ENCODE assay signal across 8 mouse cellular contexts in genomic region chr9:115309381-115309971, GRCm38 (mm10). TPM values are rescaled to one million over a fixed set of nuclear protein-coding genes. Genes with fewer than 3 reads are reported as not detected.
DNase-seq lines count a peak whose midpoint lies in the region; ATAC-seq and TF ChIP-seq lines count a peak whose summit lies in the region.

No protein-coding gene starts in this region.

- no peaks in the 10 kb centered on the region for H3K9me3 ChIP-seq in heart, postnatal 0 days (replicated peaks; ENCODE audit: control insufficient read depth, low read length)
- no peaks in the 10 kb centered on the region for H3K9me3 ChIP-seq in lung, embryonic 16.5 days (ENCODE audit: control insufficient read depth, low read length)
- no peaks in the 10 kb centered on the region for H3K9me3 ChIP-seq in stomach, postnatal 0 days (ENCODE audit: control insufficient read depth, low read length)

- H3K9ac ChIP-seq in heart, postnatal 0 days (replicated peaks; ENCODE audit: low read depth, low read length) = peak overlapping the region; percentile 81
- H3K9ac ChIP-seq in lung, embryonic 16.5 days (ENCODE audit: low read length) = peak overlapping the region; percentile 100
- H3K9ac ChIP-seq in stomach, postnatal 0 days (ENCODE audit: low read length) = peak overlapping the region; percentile 96

- H3K36me3 ChIP-seq in spleen, adult 2 months (ENCODE audit: control insufficient read depth, insufficient read depth, low read length) = no peaks in the 10 kb centered on the region
- H3K36me3 ChIP-seq in heart, postnatal 0 days (replicated peaks; ENCODE audit: control insufficient read depth, insufficient read depth, low read length) = no peaks in the 10 kb centered on the region
- H3K36me3 ChIP-seq in lung, embryonic 16.5 days (ENCODE audit: control insufficient read depth, insufficient read depth, low read length) = no peaks in the 10 kb centered on the region
- H3K36me3 ChIP-seq in stomach, postnatal 0 days (ENCODE audit: control insufficient read depth, insufficient read depth, low read length) = no peaks in the 10 kb centered on the region

- H3K4me3 ChIP-seq in spleen, adult 2 months (ENCODE audit: extremely low read depth, insufficient read depth, insufficient read length) = peak overlapping the region; percentile 77
- peak overlapping the region; percentile 96 for H3K4me3 ChIP-seq in heart, postnatal 0 days (ENCODE audit: low read depth, low read length)
- H3K4me3 ChIP-seq in lung, embryonic 16.5 days (ENCODE audit: low read length) = peak overlapping the region; percentile 98
- H3K4me3 ChIP-seq in stomach, postnatal 0 days (ENCODE audit: low read depth, low read length) = peak overlapping the region; percentile 98

- no peak for TF ChIP-seq POLR2A in spleen, adult 2 months (IDR thresholded peaks at IDR 0.05; ENCODE audit: low read depth, low read length)

- no peak for TF ChIP-seq CTCF in spleen, adult 2 months (IDR thresholded peaks at IDR 0.05; ENCODE audit: extremely low read depth, insufficient read depth, insufficient read length, insufficient replicate concordance)
- no peak for TF ChIP-seq CTCF in heart, postnatal 0 days (IDR thresholded peaks at IDR 0.05; ENCODE audit: low read depth)
- no peak; the same call in 1 of the 2 replicates for TF ChIP-seq CTCF in stomach, postnatal 0 days (IDR thresholded peaks at IDR 0.05; ENCODE audit: low read depth)

- no peaks in the 10 kb centered on the region for H3K27me3 ChIP-seq in spleen, adult 2 months (ENCODE audit: control insufficient read depth, insufficient read depth, low read length)
- H3K27me3 ChIP-seq in heart, postnatal 0 days (ENCODE audit: control insufficient read depth, insufficient read depth, low read length) = no peaks in the 10 kb centered on the region
- no peaks in the 10 kb centered on the region for H3K27me3 ChIP-seq in lung, embryonic 16.5 days (ENCODE audit: control insufficient read depth, insufficient read depth, low read depth, low read length)
- H3K27me3 ChIP-seq in stomach, postnatal 0 days (ENCODE audit: control insufficient read depth, insufficient read depth, low read length) = no peaks in the 10 kb centered on the region

- DNase-seq in cerebellum, adult 8-10 months = peak; percentile 20
- DNase-seq in cerebellum, adult 9-10 months = no peak
- peak; percentile 23 to 34 for DNase-seq in spleen, adult 2 months (ENCODE audit: low read depth in 1 of 2, low spot score in 2 of 2)
- no peak for DNase-seq in spleen, adult 18-20 months
- no peak for DNase-seq in heart, postnatal 0 days (ENCODE audit: low spot score)
- DNase-seq in stomach, postnatal 0 days (ENCODE audit: low spot score) = peak; percentile 38
- DNase-seq in layer of hippocampus, adult 11-12 months (ENCODE audit: low spot score) = no peak

- no peak for TF ChIP-seq EP300 in heart, postnatal 0 days (IDR thresholded peaks at IDR 0.05; ENCODE audit: low read depth)
- TF ChIP-seq EP300 in stomach, postnatal 0 days (optimal IDR thresholded peaks at IDR 0.05) = no peak

- peaks cover 9% of the 10 kb centered on the region for H3K4me1 ChIP-seq in spleen, adult 2 months (ENCODE audit: control insufficient read depth, insufficient read depth, insufficient read length)
- peaks cover 32% of the 10 kb centered on the region for H3K4me1 ChIP-seq in heart, postnatal 0 days (ENCODE audit: control insufficient read depth, insufficient read depth)
- H3K4me1 ChIP-seq in lung, embryonic 16.5 days (replicated peaks; ENCODE audit: control insufficient read depth, insufficient read depth, low read length) = peaks cover 27% of the 10 kb centered on the region
- H3K4me1 ChIP-seq in stomach, postnatal 0 days (replicated peaks; ENCODE audit: control insufficient read depth, insufficient read depth) = peaks cover 10% of the 10 kb centered on the region

- peak overlapping the region; percentile 97 for H3K27ac ChIP-seq in spleen, adult 2 months (ENCODE audit: insufficient read depth, low read length)
- peak overlapping the region; percentile 98 for H3K27ac ChIP-seq in heart, postnatal 0 days (ENCODE audit: low read depth)
- H3K27ac ChIP-seq in lung, embryonic 16.5 days (ENCODE audit: low read length) = peak overlapping the region; percentile 98
- peak overlapping the region; percentile 96 for H3K27ac ChIP-seq in stomach, postnatal 0 days (replicated peaks)

- H3K4me2 ChIP-seq in heart, postnatal 0 days (ENCODE audit: low read depth, low read length) = peak overlapping the region; percentile 68
- peak overlapping the region; percentile 72 for H3K4me2 ChIP-seq in lung, embryonic 16.5 days (ENCODE audit: low read depth, low read length)
- H3K4me2 ChIP-seq in stomach, postnatal 0 days (replicated peaks; ENCODE audit: low read depth) = peak overlapping the region; percentile 56

- WGBS in spleen, adult 2 months = under 1% methylated on average over 65 of the region's 65 CpGs
- under 1% methylated on average over 65 of the region's 65 CpGs for WGBS in heart, postnatal 0 days
- under 1% methylated on average over 56 of the region's 65 CpGs for WGBS in lung, embryonic 16.5 days
- under 1% methylated on average over 60 of the region's 65 CpGs for WGBS in stomach, postnatal 0 days

- no peak for ATAC-seq in heart, postnatal 0 days (ENCODE audit: insufficient read depth, low read depth)
- ATAC-seq in lung, embryonic 16.5 days (ENCODE audit: low read depth) = 0 out of 2 replicates have a peak, but pooled peaks have one; percentile 0
- no peak for ATAC-seq in stomach, postnatal 0 days (ENCODE audit: low FRiP score, low TSS enrichment)

RNA-seq across cellular contexts. Expression of gene Stt3b, which starts 0.7 kb away (rescaled TPM):
- 33.5 and 50.8 TPM in 2 replicates for polyA plus RNA-seq in spleen, adult 2 months (2012; rRNA removed)
- total RNA-seq in heart, postnatal 0 days (2014; rRNA removed; ENCODE audit: low replicate concordance) = 64.2 and 67.1 TPM in 2 replicates
- 33.9 and 34.4 TPM in 2 replicates for polyA plus RNA-seq in heart, postnatal 0 days (2015; fragmentation: Nextera tagmentation; extraction: Ambion mirVana)
- 91.3 and 91.9 TPM in 2 replicates for polyA plus RNA-seq in lung, embryonic 16.5 days (2015; fragmentation: Nextera tagmentation; extraction: Ambion mirVana)
- polyA plus RNA-seq in stomach, postnatal 0 days (2015; fragmentation: Nextera tagmentation; extraction: Ambion mirVana) = 48.9 and 49.6 TPM in 2 replicates

Comparison
In these comparisons a context has a peak if more than half of its experiments do, and no peak if none do; other contexts are left out.
1. DNase-seq: peak in cerebellum, adult 8-10 months (single experiment), spleen, adult 2 months (2 of 2) and stomach, postnatal 0 days (single experiment); none in cerebellum, adult 9-10 months (single experiment), spleen, adult 18-20 months (0 of 2), heart, postnatal 0 days (single experiment) and layer of hippocampus, adult 11-12 months (single experiment).
2. Peak in every context shown above with its lines, with median percentiles within 50 percentile points of each other: H3K27ac ChIP-seq, H3K4me3 ChIP-seq, H3K4me2 ChIP-seq and H3K9ac ChIP-seq.